Mouse (Mus musculus): ENCODE results near the gene Hvcn1. TPM values are rescaled to one million over a fixed set of nuclear protein-coding genes. Genes with fewer than 3 reads are reported as not detected.
"Not testable (repeated sequence)": the region's sequence is repeated elsewhere in the genome, so short reads cannot be mapped to it uniquely, and the experiment has no call there.

Hvcn1 gene
- total RNA-seq, 2 experiments from 2014 or later = 3.4 to 5.0 TPM

DNA sequence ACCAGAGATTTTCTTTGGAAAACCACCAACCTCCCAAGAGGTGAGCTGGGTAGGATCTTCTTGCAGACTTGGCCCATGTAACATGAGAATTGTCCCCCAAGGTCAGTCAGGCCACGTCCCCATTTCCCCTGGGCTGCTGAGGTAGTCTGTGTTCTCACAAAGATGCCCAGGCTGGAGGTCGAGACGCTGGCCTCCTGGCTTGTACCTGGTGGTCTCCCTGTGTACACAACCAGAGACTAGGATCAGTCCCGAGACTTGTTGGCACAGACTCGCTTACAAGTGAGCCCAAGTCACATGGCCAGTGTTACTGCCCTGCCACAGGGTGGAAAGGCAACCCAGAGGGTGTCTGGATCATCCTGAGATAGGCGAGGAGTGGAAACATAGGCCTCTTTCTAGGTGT lies 4.7 kb upstream of the Hvcn1 start:
- DNase-seq (ENCODE audit: low spot score in 2 of 2) = no peak

DNA sequence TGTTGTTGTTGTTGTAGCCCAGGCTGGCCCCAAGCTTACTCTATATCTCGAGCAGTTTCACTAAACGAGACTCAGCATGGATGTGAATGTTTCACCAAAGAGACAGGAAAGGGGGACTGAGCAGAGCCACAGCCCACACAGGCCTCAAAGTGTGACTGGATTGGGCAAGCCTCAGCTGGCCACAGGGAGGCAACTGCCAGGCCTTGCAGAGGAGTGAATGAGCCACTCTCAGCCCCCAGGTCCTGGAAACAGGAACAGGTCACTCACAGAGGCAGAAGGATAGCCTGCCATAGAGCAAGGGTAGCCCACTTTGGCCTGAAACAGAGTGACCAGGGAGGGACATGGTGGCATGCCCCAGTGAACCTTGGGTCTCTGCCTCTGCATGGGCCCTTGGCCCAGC lies 2.4 kb upstream of the Hvcn1 start:
- DNase-seq (ENCODE audit: low spot score in 2 of 2) = no peak

DNA sequence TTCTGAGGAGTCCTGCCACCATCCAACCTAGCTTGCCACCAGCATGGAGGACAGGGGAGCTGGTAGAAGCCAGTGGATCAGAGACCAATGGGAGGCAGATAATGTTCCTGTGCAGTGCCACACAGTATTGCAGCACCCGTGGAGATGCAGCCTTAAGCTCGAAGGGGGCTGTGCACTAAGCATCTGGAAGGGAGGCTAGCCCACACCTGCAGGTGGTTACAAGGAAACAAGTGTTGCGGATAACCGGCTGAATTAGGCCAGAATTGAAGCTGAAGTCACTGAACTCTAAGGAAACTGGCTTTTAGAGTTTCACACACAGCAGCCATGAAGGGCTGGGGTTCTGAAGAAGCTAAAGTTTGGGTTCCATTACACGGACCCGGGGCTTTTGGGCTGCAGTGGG lies 2.3 kb downstream of the Hvcn1 start:
- DNase-seq (ENCODE audit: low spot score in 2 of 2) = no peak

DNA sequence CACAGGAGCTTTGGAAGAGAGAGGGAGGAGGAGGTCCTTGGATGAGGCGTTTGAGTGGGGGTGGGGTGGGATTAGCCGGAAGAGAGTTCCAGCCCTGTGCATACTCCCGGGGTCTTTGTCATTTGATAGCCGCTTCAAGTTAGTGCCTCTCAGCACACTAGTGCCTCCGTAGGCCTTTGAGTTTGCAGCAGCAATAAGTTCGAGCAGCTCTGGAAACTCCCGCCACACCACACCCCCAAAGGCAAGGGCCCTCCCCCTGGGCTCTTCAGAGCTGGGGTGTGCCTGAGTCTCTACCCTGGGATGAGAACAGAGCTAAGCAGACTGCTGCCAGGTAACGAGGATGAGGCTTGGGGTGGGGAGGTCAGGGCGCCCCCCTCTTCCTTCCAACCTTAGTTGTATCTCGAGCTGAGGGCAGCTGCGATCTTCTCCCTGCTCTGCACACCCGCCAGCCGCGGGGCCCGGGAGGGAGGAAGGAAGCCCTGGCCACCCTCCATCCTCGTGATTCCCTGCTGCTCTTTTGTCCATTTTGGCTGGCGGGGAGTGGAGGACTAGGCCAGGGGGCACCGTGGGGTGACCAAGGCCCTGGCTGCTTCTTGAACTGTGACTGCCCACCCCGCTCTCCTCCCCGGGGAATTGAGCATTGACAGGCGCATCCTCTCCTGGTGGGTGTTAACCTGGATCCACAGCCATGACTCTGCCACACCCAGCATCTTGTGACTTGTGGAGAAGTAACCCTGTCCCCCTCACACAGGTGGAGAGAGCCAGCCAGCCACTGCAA lies 3.2 kb downstream of the Hvcn1 start:
- peak in 1 of 2 experiments; percentile 28 for DNase-seq (ENCODE audit: low spot score in 2 of 2)

DNA sequence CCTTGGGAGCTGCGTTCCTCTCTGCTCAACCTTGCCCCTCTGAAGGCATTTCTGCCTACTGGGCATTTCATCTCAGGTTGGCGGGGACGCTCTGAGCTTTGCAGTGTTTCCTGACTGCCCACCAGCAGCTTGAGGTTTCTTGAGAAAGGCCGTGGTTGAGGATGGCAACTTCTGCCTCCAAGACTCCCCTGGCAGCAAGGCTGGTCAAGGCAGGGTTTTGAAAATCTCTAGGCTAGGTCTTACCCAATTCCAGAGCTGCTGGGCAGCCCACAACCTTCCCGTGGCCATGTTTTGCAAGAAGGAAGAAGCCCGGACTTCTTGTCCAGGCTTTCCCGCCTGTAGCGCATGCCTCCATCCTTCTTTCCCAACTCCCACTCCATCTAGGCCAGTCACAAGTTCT lies 4.3 kb downstream of the Hvcn1 start:
- DNase-seq (ENCODE audit: low spot score in 2 of 2) = no peak

DNA sequence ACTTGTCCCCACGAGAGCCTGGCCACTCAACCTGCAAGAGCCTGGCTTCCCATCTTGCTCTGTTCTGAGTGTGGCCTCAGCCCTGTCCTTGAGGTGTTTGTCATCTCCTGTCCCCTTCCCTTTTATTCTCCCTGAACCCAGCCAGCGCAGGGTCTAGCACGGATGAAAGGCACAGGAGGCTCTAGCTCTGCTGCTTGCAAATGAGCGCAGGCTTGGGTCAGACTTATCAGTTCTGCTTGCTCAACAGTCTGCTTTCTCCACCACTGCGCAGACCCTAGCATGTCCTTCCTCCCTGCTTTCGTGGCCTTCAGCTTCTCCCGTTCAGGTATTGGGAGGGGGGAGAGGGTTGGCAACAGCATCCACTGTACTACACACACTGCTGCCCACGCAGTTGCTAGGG lies 5.5 kb downstream of the Hvcn1 start:
- no peak for DNase-seq (ENCODE audit: low spot score in 2 of 2)

- not testable (repeated sequence) for DNase-seq (ENCODE audit: low spot score in 2 of 2)
Measured at GRCm38 (mm10) chr5:122212820-122213219, 6.2 kb downstream of the Hvcn1 start.

- DNase-seq (ENCODE audit: low spot score in 2 of 2) = no peak
Measured at GRCm38 (mm10) chr5:122213861-122214260, 7.3 kb downstream of the Hvcn1 start.

GRCm38 (mm10) chr5:122217636-122218035 lies 11.0 kb downstream of the Hvcn1 start:
- DNase-seq (ENCODE audit: low spot score in 2 of 2) = no peak

- no peak for DNase-seq (ENCODE audit: low spot score in 2 of 2)
Measured at GRCm38 (mm10) chr5:122218109-122218905, 11.7 kb downstream of the Hvcn1 start.

DNA sequence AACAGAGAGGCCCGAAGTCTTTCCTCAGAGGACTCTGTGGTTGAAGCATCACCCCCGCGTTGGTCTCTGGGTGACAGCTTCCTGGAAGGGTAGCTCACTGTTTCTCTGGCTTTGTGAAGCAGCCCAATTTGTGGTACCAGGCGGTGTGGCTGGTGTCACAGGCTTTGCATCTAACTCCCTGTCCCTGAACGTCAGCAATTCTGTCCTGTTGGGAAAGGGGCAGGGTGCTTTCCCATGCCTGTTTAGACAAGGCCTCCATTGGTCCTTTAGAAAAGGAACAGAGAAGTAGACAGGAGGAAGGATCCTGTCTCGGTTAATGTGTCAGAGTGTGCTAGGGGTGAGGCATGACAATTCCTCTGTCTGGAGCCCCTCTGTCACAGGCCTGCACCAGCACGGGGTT lies 12.3 kb downstream of the Hvcn1 start:
- DNase-seq (ENCODE audit: low spot score in 2 of 2) = no peak

GRCm38 (mm10) chr5:122219655-122220629 lies 13.3 kb downstream of the Hvcn1 start:
- no peak for DNase-seq (ENCODE audit: low spot score in 2 of 2)

DNA sequence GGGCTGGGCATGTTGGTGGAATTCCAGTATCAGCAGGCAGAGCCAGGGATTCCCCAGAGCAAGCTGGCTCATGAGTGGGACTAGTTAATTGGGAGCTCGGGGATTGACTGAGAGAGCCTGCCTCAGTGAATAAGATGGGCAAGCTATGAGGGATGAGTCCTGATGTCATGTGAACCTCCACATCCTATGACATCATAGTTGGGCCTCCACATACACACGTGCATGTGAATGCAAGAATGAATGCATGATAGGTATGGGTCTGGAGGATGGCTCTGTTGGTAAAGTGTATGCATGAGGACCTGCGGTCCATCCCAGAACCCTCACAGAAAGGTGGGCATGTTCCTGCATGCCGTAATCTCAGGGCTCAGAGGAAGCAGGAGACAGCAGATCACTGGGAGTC lies 14.5 kb downstream of the Hvcn1 start:
- no peak for DNase-seq (ENCODE audit: low spot score in 2 of 2)

GRCm38 (mm10) chr5:122224291-122224690 lies 17.7 kb downstream of the Hvcn1 start:
- DNase-seq (ENCODE audit: low spot score in 2 of 2) = no peak

GRCm38 (mm10) chr5:122228271-122228765 lies 21.7 kb downstream of the Hvcn1 start:
- no peak for DNase-seq (ENCODE audit: low spot score in 2 of 2)

- DNase-seq (ENCODE audit: low spot score in 2 of 2) = no peak
Measured at GRCm38 (mm10) chr5:122228772-122229171, 22.2 kb downstream of the Hvcn1 start.

DNA sequence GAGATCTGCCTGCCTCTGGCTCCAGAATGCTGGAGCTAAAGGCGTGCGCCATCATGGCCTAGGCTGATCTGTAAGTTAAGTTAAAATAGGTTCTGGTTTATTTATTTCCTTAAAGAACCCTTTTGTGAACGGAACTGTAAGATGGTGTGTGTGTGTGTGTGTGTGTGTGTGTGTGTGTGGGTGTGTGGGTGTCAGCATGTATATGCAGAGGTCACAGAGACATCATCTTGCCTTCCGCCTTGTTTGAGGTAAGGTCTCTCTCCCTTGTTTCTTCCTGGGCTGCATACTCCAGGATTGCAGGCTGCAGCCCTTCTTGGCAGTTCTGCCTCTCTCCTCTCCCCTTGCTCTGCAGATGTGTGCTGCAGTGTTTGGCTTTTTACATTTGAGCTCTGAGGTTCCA lies 24.2 kb downstream of the Hvcn1 start:
- DNase-seq (ENCODE audit: low spot score in 2 of 2) = no peak

GRCm38 (mm10) chr5:122231431-122231830 lies 24.8 kb downstream of the Hvcn1 start:
- no peak for DNase-seq (ENCODE audit: low spot score in 2 of 2)

DNA sequence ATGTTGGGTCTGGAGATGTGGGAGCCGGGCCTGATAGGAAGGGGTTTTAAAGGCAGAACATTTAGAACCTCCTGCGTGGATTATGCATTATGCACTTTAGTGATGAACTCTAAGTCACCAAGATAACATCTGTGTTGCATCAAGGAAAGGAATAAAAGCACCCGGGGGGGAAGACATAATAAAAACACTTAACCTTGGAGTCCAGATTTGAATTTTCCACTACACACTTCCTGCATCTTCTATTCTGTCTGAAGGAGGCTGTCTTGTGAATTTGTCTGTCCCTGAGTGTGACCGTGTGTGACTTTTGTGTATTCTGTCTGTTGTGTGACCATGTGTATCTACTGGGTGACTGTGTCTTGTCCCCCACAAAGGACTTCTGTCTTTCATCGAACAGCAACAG lies 25.4 kb downstream of the Hvcn1 start:
- DNase-seq (ENCODE audit: low spot score in 2 of 2) = no peak

DNA sequence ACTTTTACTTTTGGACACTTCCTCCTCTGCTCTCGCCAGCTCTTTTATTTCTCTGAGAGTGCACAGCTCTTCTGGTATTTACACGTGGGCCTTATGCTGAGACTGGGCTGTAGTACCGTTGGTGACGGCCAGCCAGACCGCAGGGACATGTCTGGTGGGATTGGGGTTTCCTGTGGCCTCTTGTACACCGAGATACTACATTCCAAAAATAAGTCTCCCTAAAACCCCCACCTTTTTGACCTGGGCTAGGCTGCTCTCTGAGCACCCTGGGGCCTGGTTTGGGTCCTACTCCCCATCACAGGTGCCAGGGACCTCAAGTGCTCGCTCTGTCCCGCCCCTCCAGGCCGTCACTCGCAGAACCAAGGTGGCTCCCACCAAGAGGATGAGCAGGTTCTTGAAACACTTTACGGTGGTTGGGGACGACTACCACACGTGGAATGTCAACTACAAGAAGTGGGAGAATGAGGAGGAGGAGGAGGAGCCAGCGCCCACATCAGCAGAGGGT lies 26.5 kb downstream of the Hvcn1 start:
- no peak for DNase-seq (ENCODE audit: low spot score in 2 of 2)

DNA sequence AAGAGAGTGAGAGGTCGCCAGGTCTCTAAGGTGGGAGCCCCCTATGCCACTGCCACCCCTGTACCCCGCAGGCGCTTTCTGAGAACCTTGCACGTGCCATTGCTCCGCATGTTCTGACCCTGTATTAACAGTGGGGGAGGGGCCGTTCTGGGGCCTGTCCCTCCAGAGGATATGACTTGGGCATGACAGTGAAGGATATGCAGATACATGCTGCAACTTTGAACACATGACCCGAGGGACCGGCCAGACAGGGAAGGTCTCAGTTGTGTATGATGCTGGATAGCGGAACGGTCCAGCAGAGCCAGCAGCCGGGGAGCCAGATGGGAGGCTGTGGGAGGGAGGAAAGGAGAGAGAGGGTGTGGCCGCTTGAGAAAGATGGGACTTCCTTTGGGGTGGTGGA lies 27.1 kb downstream of the Hvcn1 start:
- DNase-seq (ENCODE audit: low spot score in 2 of 2) = no peak
